Mouse (Mus musculus): ENCODE results near the gene Lrrc75a. TPM values are rescaled to one million over a fixed set of nuclear protein-coding genes. Genes with fewer than 3 reads are reported as not detected.
A peak's percentile ranks its signal among the peaks of the same experiment; 100 is the strongest.

The Lrrc75a gene
- polyA plus RNA-seq, 1 experiment from 2014 or later, result 8.5 TPM

- Histone ChIP-seq H3K4me3 (no peak overlapping the region), H3K36me3 (no peaks in the 10 kb centered on the region), H3K4me1 (replicated peaks) (peaks cover 60% of the 10 kb centered on the region), H3K27ac (replicated peaks) (0 out of 2 replicates have a peak overlapping the region, but pooled peaks have one; percentile 46), H3K4me2 (no peak overlapping the region), H3K27me3 (no peaks in the 10 kb centered on the region), H3K9ac (no peak overlapping the region), H3K9me3 (no peaks in the 10 kb centered on the region)
- 85% methylated on average over 10 of the region's 10 CpGs for WGBS
- no peak for ATAC-seq (ENCODE audit: low read depth)
Observed at GRCm38 (mm10) chr11:62643681-62644363, 4.5 kb downstream of the Lrrc75a start.

- H3K27me3 ChIP-seq, result no peaks in the 10 kb centered on the region
- no peak overlapping the region for H3K4me2 ChIP-seq
- no peaks in the 10 kb centered on the region for H3K36me3 ChIP-seq
- no peak overlapping the region for H3K9ac ChIP-seq
- 0 out of 2 replicates have a peak overlapping the region, but pooled peaks have one; percentile 46 for H3K27ac ChIP-seq (replicated peaks)
- H3K4me1 ChIP-seq (replicated peaks), result peaks cover 58% of the 10 kb centered on the region
- H3K4me3 ChIP-seq, result no peak overlapping the region
- no peak for ATAC-seq (ENCODE audit: low read depth)
- 73% methylated on average over 8 of the region's 8 CpGs for WGBS
- no peaks in the 10 kb centered on the region for H3K9me3 ChIP-seq
Observed at GRCm38 (mm10) chr11:62643011-62643631, 5.2 kb downstream of the Lrrc75a start.

- no peak for ATAC-seq (ENCODE audit: low read depth)
- Histone ChIP-seq H3K9me3 (no peaks in the 10 kb centered on the region), H3K4me1 (replicated peaks) (peaks cover 50% of the 10 kb centered on the region), H3K4me2 (no peak overlapping the region), H3K36me3 (no peaks in the 10 kb centered on the region), H3K27ac (replicated peaks) (no peak overlapping the region; the same call in 1 of the 2 replicates), H3K9ac (0 out of 2 replicates have a peak overlapping the region, but pooled peaks have one; percentile 8), H3K27me3 (no peaks in the 10 kb centered on the region), H3K4me3 (no peak overlapping the region)
- WGBS, result 57% methylated on average over 11 of the region's 11 CpGs
Observed at GRCm38 (mm10) chr11:62642023-62642844, 6.1 kb downstream of the Lrrc75a start.

- H3K4me3 ChIP-seq, result no peak overlapping the region
- H3K27me3 ChIP-seq, result no peaks in the 10 kb centered on the region
- no peaks in the 10 kb centered on the region for H3K36me3 ChIP-seq
- WGBS, result 79% methylated on average over 3 of the region's 3 CpGs
- no peak overlapping the region for H3K4me2 ChIP-seq
- no peak overlapping the region for H3K9ac ChIP-seq
- H3K9me3 ChIP-seq, result no peaks in the 10 kb centered on the region
- H3K4me1 ChIP-seq (replicated peaks), result peaks cover 43% of the 10 kb centered on the region
- no peak overlapping the region for H3K27ac ChIP-seq (replicated peaks)
- no peak for ATAC-seq (ENCODE audit: low read depth)
Observed at GRCm38 (mm10) chr11:62640378-62640777, 7.9 kb downstream of the Lrrc75a start.

GRCm38 (mm10) chr11:62638402-62638801 is 9.9 kb downstream of the Lrrc75a start:
- no peak for ATAC-seq (ENCODE audit: low read depth)
- Histone ChIP-seq H3K9ac (no peak overlapping the region), H3K9me3 (no peaks in the 10 kb centered on the region), H3K36me3 (no peaks in the 10 kb centered on the region), H3K27me3 (no peaks in the 10 kb centered on the region), H3K27ac (replicated peaks) (no peak overlapping the region), H3K4me2 (no peak overlapping the region), H3K4me1 (replicated peaks) (peaks cover 38% of the 10 kb centered on the region), H3K4me3 (no peak overlapping the region)
- WGBS, result 90% methylated on average over 4 of the region's 4 CpGs

GRCm38 (mm10) chr11:62637806-62638205 is 10.5 kb downstream of the Lrrc75a start:
- 79% methylated on average over 6 of the region's 6 CpGs for WGBS
- no peaks in the 10 kb centered on the region for H3K9me3 ChIP-seq
- H3K9ac ChIP-seq, result no peak overlapping the region
- no peak for ATAC-seq (ENCODE audit: low read depth)
- H3K4me1 ChIP-seq (replicated peaks), result peaks cover 33% of the 10 kb centered on the region; the same call in 1 of the 2 replicates
- no peak overlapping the region for H3K27ac ChIP-seq (replicated peaks)
- H3K4me2 ChIP-seq, result no peak overlapping the region
- no peaks in the 10 kb centered on the region for H3K27me3 ChIP-seq
- H3K36me3 ChIP-seq, result no peaks in the 10 kb centered on the region
- H3K4me3 ChIP-seq, result no peak overlapping the region

- no peak overlapping the region for H3K27ac ChIP-seq (replicated peaks)
- no peak overlapping the region for H3K4me3 ChIP-seq
- no peaks in the 10 kb centered on the region for H3K9me3 ChIP-seq
- no peak overlapping the region for H3K9ac ChIP-seq
- H3K4me1 ChIP-seq (replicated peaks), result peaks cover 31% of the 10 kb centered on the region; the same call in 1 of the 2 replicates
- ATAC-seq (ENCODE audit: low read depth), result no peak
- 83% methylated on average over 5 of the region's 5 CpGs for WGBS
- no peaks in the 10 kb centered on the region for H3K36me3 ChIP-seq
- H3K4me2 ChIP-seq, result no peak overlapping the region
- no peaks in the 10 kb centered on the region for H3K27me3 ChIP-seq
Observed at GRCm38 (mm10) chr11:62637401-62637800, 10.9 kb downstream of the Lrrc75a start.

GRCm38 (mm10) chr11:62636840-62637221 is 11.5 kb downstream of the Lrrc75a start:
- Histone ChIP-seq H3K4me1 (replicated peaks) (peaks cover 26% of the 10 kb centered on the region; the same call in 1 of the 2 replicates), H3K36me3 (no peaks in the 10 kb centered on the region), H3K27ac (replicated peaks) (no peak overlapping the region), H3K4me3 (no peak overlapping the region), H3K9ac (no peak overlapping the region), H3K4me2 (no peak overlapping the region), H3K27me3 (no peaks in the 10 kb centered on the region), H3K9me3 (no peaks in the 10 kb centered on the region)
- WGBS, result 87% methylated on average over 3 of the region's 3 CpGs
- ATAC-seq (ENCODE audit: low read depth), result no peak

GRCm38 (mm10) chr11:62636105-62636839 is 12.1 kb downstream of the Lrrc75a start:
- H3K36me3 ChIP-seq, result no peaks in the 10 kb centered on the region
- H3K4me2 ChIP-seq, result no peak overlapping the region
- H3K9ac ChIP-seq, result peak overlapping the region; percentile 26; the same call in 1 of the 2 replicates
- H3K27me3 ChIP-seq, result no peaks in the 10 kb centered on the region
- peaks cover 28% of the 10 kb centered on the region for H3K4me1 ChIP-seq (replicated peaks)
- no peaks in the 10 kb centered on the region for H3K9me3 ChIP-seq
- no peak overlapping the region for H3K27ac ChIP-seq (replicated peaks)
- WGBS, result 72% methylated on average over 11 of the region's 11 CpGs
- ATAC-seq (ENCODE audit: low read depth), result no peak
- H3K4me3 ChIP-seq, result no peak overlapping the region

- Histone ChIP-seq H3K4me1 (replicated peaks) (peaks cover 37% of the 10 kb centered on the region), H3K27ac (replicated peaks) (no peak overlapping the region), H3K9me3 (no peaks in the 10 kb centered on the region), H3K4me2 (no peak overlapping the region), H3K27me3 (no peaks in the 10 kb centered on the region), H3K9ac (no peak overlapping the region), H3K4me3 (no peak overlapping the region), H3K36me3 (no peaks in the 10 kb centered on the region)
- 77% methylated on average over 3 of the region's 3 CpGs for WGBS
- ATAC-seq (ENCODE audit: low read depth), result no peak
Observed at GRCm38 (mm10) chr11:62635406-62635805, 12.9 kb downstream of the Lrrc75a start.

GRCm38 (mm10) chr11:62631138-62631537 is 17.2 kb downstream of the Lrrc75a start:
- H3K4me2 ChIP-seq, result no peak overlapping the region
- peak overlapping the region; percentile 88; the same call in 1 of the 2 replicates for H3K27ac ChIP-seq (replicated peaks)
- ATAC-seq (ENCODE audit: low read depth), result no peak
- no peaks in the 10 kb centered on the region for H3K9me3 ChIP-seq
- no peak overlapping the region for H3K9ac ChIP-seq
- 32% methylated on average over 4 of the region's 4 CpGs for WGBS
- H3K4me1 ChIP-seq (replicated peaks), result peaks cover 58% of the 10 kb centered on the region
- no peak overlapping the region for H3K4me3 ChIP-seq
- H3K27me3 ChIP-seq, result no peaks in the 10 kb centered on the region
- no peaks in the 10 kb centered on the region for H3K36me3 ChIP-seq
